Mouse (Mus musculus): ENCODE data around the gene Gm44973.

The Gm44973 gene

DNA sequence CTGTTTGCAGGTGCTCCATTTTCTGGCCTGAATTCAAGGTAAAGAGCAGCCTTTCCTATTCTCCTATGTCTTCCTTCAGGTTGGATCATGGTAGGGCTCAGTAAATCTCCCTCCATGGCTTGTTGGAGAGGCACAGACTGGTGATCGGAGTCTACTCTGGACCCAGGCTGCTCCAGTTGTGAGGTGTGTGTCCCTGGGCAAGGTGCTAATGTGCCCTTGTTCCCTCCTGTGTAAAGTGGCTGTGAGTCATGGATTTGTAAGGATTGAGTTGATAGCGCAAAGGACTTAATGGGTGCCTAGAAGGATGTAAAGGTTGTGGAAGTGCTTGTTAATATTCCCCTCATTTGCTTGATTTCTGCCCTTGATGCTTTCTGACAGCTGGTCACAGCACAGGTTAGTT lies 66.6 kb downstream of the Gm44973 start:
- no peak for DNase-seq (ENCODE audit: low spot score)

Measured in MN1 (cell line).